Comparison of ENCODE assay signal across 23 mouse cellular contexts in genomic region chr19:32332779-32333460, GRCm38 (mm10). TPM values are rescaled to one million over a fixed set of nuclear protein-coding genes. Genes with fewer than 3 reads are reported as not detected.
DNase-seq lines count a peak whose midpoint lies in the region; ATAC-seq lines count a peak whose summit lies in the region.
"Had no signal": no experiment of that assay in that cellular context is flagged by ENCODE, and none has a peak within 500 bp of the region (broad histone marks: within the 10 kb centered on the region; RNA-seq: fewer than 3 reads in every experiment).

No protein-coding gene starts in this region.

- DNase-seq in frontal cortex, postnatal 14 days (ENCODE audit: low spot score in 2 of 2), result no peak
- DNase-seq in brain, adult 2 months (ENCODE audit: low read depth, low spot score), result peak; percentile 76
- DNase-seq in cerebellum, adult 18-20 months, result peak; percentile 59 to 60
- peak; percentile 78 to 80 for DNase-seq in cerebellum, postnatal 10 days
- no peak for DNase-seq in Muller cell, postnatal 12 days (ENCODE audit: inconsistent ontology term)
- no peak for DNase-seq in testis, postnatal 14 days (ENCODE audit: low spot score)
- DNase-seq in adrenal gland, adult 18-20 months (ENCODE audit: low spot score in 2 of 2), result no peak
- DNase-seq: adrenal gland, postnatal 25 days; gastrocnemius, adult 2 months; gastrocnemius, postnatal 36 days; kidney, adult 8-10 months; kidney, postnatal 10 days; layer of hippocampus, adult 9-11 months; lung, embryonic 14.5 days; lung, postnatal 14 days; right cerebral cortex, postnatal 25 days; thymus, adult 18-20 months; thymus, postnatal 36 days had no signal

- ATAC-seq in frontal cortex, adult (ENCODE audit: low TSS enrichment), result 0 out of 2 replicates have a peak, but pooled peaks have one; percentile 14
- ATAC-seq: forebrain, embryonic 14.5 days; intestine, embryonic 16.5 days; midbrain, embryonic 15.5 days; Patski had no signal

RNA-seq across cellular contexts. Expression of gene Sgms1, which starts 56.6 kb away (rescaled TPM):
- total RNA-seq in adrenal gland, adult 18-20 months (2021), result 10 to 100 TPM; 65.1 to 85.4 TPM

Comparison
In these comparisons a context has a peak if more than half of its experiments do, and no peak if none do; other contexts are left out.
1. DNase-seq: peak in brain, adult 2 months (single experiment), cerebellum, adult 18-20 months (2 of 2) and cerebellum, postnatal 10 days (2 of 2); none in frontal cortex, postnatal 14 days (0 of 2), Muller cell, postnatal 12 days (single experiment), testis, postnatal 14 days (single experiment) and adrenal gland, adult 18-20 months (0 of 2).